Mouse (Mus musculus): Measurements from ENCODE around the gene Hdhd5. TPM values are rescaled to one million over a fixed set of nuclear protein-coding genes. Genes with fewer than 3 reads are reported as not detected.
A peak's percentile ranks its signal among the peaks of the same experiment; 100 is the strongest.

The Hdhd5 gene
- total and polyA plus RNA-seq, 3 experiments = 17.8 to 19.9 TPM; not detected in 1

- TF ChIP-seq USF2 (IDR thresholded peaks at IDR 0.05; ENCODE audit: borderline replicate concordance in 1 of 2, insufficient read depth in 1 of 2, low read depth in 1 of 2, low read length in 2 of 2) = no peak
These were observed 24.0 kb upstream of the Hdhd5 start (continued) for GRCm38 (mm10) chr6:120555152-120555551.

GRCm38 (mm10) chr6:120550173-120550572 lies 19.1 kb upstream of the Hdhd5 start:
- TF ChIP-seq E2F4 (IDR thresholded peaks at IDR 0.05; ENCODE audit: borderline replicate concordance, low read depth, low read length) (no peak), ELF1 (IDR thresholded peaks at IDR 0.05; ENCODE audit: low read depth, low read length) (no peak), MEF2A (IDR thresholded peaks at IDR 0.05; ENCODE audit: extremely low read depth, insufficient replicate concordance, low read depth, low read length, poor library complexity, severe bottlenecking) (no peak), POLR2AphosphoS5 (IDR thresholded peaks at IDR 0.05; ENCODE audit: borderline replicate concordance, low read depth, low read length) (no peak), KAT2A (conservative IDR thresholded peaks at IDR 0.05; ENCODE audit: low read depth, low read length) (no peak), MAZ (IDR thresholded peaks at IDR 0.05; ENCODE audit: low read depth, low read length) (no peak), RCOR1 (IDR thresholded peaks at IDR 0.05; ENCODE audit: low read depth, low read length) (peak; percentile 38; the same call in 1 of the 2 replicates), MXI1 (IDR thresholded peaks at IDR 0.05; ENCODE audit: low read depth, low read length) (no peak), TAL1 (IDR thresholded peaks at IDR 0.05; ENCODE audit: low read length) (no peak), ZC3H11A (IDR thresholded peaks at IDR 0.05; ENCODE audit: low read depth, low read length) (no peak), TCF12 (IDR thresholded peaks at IDR 0.05; ENCODE audit: low read depth, low read length) (no peak), GATA1 (IDR thresholded peaks at IDR 0.05; ENCODE audit: low read depth, low read length) (peak; percentile 56)
- no peak for DNase-seq (ENCODE audit: low read depth, low spot score)
- no peak overlapping the region for H3K9ac ChIP-seq (ENCODE audit: control insufficient read depth, low read depth, low read length, poor library complexity, severe bottlenecking)

GRCm38 (mm10) chr6:120548581-120548980 lies 17.5 kb upstream of the Hdhd5 start:
- Histone ChIP-seq H3K9ac (ENCODE audit: control insufficient read depth, low read depth, low read length, poor library complexity, severe bottlenecking) (no peak overlapping the region), H3K79me2 (ENCODE audit: control insufficient read depth, insufficient read depth, low read length, poor library complexity) (no peaks in the 10 kb centered on the region), H3K4me3 (ENCODE audit: control insufficient read depth in 1 of 2, insufficient read depth in 1 of 2, low read depth in 2 of 2, low read length in 2 of 2) (no peak overlapping the region), H3K27ac (ENCODE audit: control insufficient read depth, low read depth, low read length) (no peak overlapping the region), H3K36me3 (ENCODE audit: control insufficient read depth in 1 of 2, insufficient read depth in 2 of 2, low read length in 2 of 2) (peaks cover 0 to 6% of the 10 kb centered on the region in 2 experiments; a peak in 2 of 4 replicates), H3K9me3 (replicated peaks; ENCODE audit: insufficient read depth, low read length) (no peaks in the 10 kb centered on the region), H3K27me3 (ENCODE audit: control insufficient read depth in 1 of 2, insufficient read depth in 2 of 2, low read length in 2 of 2) (no peaks in the 10 kb centered on the region), H3K4me1 (ENCODE audit: control insufficient read depth in 1 of 2, insufficient read depth in 2 of 2, low read length in 2 of 2) (peaks cover 0 to 20% of the 10 kb centered on the region in 2 experiments; a peak in 2 of 4 replicates)
- peak; percentile 32 for DNase-seq (ENCODE audit: low read depth, low spot score)
- TF ChIP-seq USF1 (IDR thresholded peaks at IDR 0.05; ENCODE audit: low read depth, low read length) (no peak), GABPA (IDR thresholded peaks at IDR 0.05; ENCODE audit: low read depth, low read length) (no peak), ZNF384 (IDR thresholded peaks at IDR 0.05; ENCODE audit: low read depth, low read length) (no peak), SMC3 (IDR thresholded peaks at IDR 0.05; ENCODE audit: low read depth, low read length) (no peak), MAFK (IDR thresholded peaks at IDR 0.05; ENCODE audit: borderline replicate concordance, low read depth, low read length) (no peak), MYB (IDR thresholded peaks at IDR 0.05; ENCODE audit: low read depth, low read length) (no peak), UBTF (IDR thresholded peaks at IDR 0.05; ENCODE audit: borderline replicate concordance, insufficient read depth, low read depth, low read length) (no peak), RAD21 (IDR thresholded peaks at IDR 0.05; ENCODE audit: low read depth, low read length) (no peak), TCF12 (IDR thresholded peaks at IDR 0.05; ENCODE audit: low read depth, low read length) (no peak), GATA1 (IDR thresholded peaks at IDR 0.05; ENCODE audit: low read depth, low read length) (no peak), MAX (IDR thresholded peaks at IDR 0.05; ENCODE audit: low read length) (no peak), POLR2A (IDR thresholded peaks at IDR 0.05; ENCODE audit: control insufficient read depth in 1 of 2, insufficient read depth in 1 of 2, low read depth in 1 of 2, low read length in 2 of 2, poor library complexity in 1 of 2) (no peak), CHD2 (IDR thresholded peaks at IDR 0.05; ENCODE audit: low read length) (no peak)

More at GRCm38 (mm10) chr6:120550173-120550572, 19.1 kb upstream of the Hdhd5 start:
- no peak overlapping the region for H3K27ac ChIP-seq (ENCODE audit: control insufficient read depth, low read depth, low read length)
- peaks cover 0 to 15% of the 10 kb centered on the region in 2 experiments; a peak in 2 of 4 replicates for H3K36me3 ChIP-seq (ENCODE audit: control insufficient read depth in 1 of 2, insufficient read depth in 2 of 2, low read length in 2 of 2)
- H3K27me3 ChIP-seq (ENCODE audit: control insufficient read depth in 1 of 2, insufficient read depth in 2 of 2, low read length in 2 of 2) = no peaks in the 10 kb centered on the region
- H3K79me2 ChIP-seq (ENCODE audit: control insufficient read depth, insufficient read depth, low read length, poor library complexity) = no peaks in the 10 kb centered on the region
- peaks cover 5 to 31% of the 10 kb centered on the region in 2 experiments for H3K4me1 ChIP-seq (ENCODE audit: control insufficient read depth in 1 of 2, insufficient read depth in 2 of 2, low read length in 2 of 2)
- H3K9me3 ChIP-seq (replicated peaks; ENCODE audit: insufficient read depth, low read length) = no peaks in the 10 kb centered on the region
- no peak overlapping the region for H3K4me3 ChIP-seq (ENCODE audit: control insufficient read depth in 1 of 2, insufficient read depth in 1 of 2, low read depth in 2 of 2, low read length in 2 of 2)
